Mouse (Mus musculus) bone marrow macrophage, adult 2 months (primary cell): ENCODE data around the gene Mipol1.

Experiments used
- CTCF ChIP-seq: IDR thresholded peaks from 2 replicates; pipeline ENCODE4 v1.5.1; 2012; ENCODE audit warnings: low read depth, mild to moderate bottlenecking, low read length, moderate library complexity
- POLR2A ChIP-seq: IDR thresholded peaks from 2 replicates; pipeline ENCODE4 v1.6.1; 2012; ENCODE audit warnings: mild to moderate bottlenecking, low read depth, low read length, borderline replicate concordance

GRCm38 (mm10) chr12:57509726-57510125, 279.5 kb downstream of the Mipol1 start:
- no peak for TF ChIP-seq POLR2A
- TF ChIP-seq CTCF = no peak
